Mouse (Mus musculus) lung, adult 2 months (tissue): ENCODE measurements around the gene Slc44a1.

Experiments
- CTCF ChIP-seq: fragments of 200-500 bp; IDR thresholded peaks from 2 replicates; pipeline ENCODE4 v1.5.1; 2011; ENCODE audit warnings: mild to moderate bottlenecking, low read length, control low read depth; ENCODE audit not compliant: insufficient read depth
- POLR2A ChIP-seq: fragments of 200-500 bp; IDR thresholded peaks from 2 replicates; pipeline ENCODE4 v1.6.1; 2011; ENCODE audit warnings: low read depth, mild to moderate bottlenecking, control low read depth, low read length, borderline replicate concordance; ENCODE audit errors: extremely low read depth

DNA sequence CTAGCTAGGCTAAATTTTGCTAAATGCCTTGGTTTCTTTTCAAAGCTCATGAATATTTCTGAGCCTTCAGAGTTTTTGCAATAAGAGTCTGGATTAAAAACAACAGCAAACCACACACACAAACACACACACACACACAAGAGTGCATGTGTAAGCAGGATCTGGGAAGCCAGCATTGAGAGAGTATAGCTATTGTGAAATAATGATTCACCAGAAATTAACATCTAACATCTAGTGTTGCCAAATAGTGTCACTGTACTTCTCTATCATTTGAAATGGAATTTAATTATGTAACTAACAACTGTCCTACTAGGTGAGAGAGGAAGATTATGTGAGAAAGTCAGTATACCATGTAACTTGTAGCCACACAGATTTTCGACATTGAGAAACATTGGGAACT lies 126.9 kb downstream of the Slc44a1 start:
- TF ChIP-seq POLR2A (no peak), CTCF (no peak)
